Mouse (Mus musculus): ENCODE measurements at regions not wholly inside any gene's neighbourhood (a gene's known extent, or its start where the extent isn't known, plus 50 kb on each side); places are given as distances from the start of the nearest gene placed in this dataset.

- DNase-seq (ENCODE audit: low read depth, low spot score), result no peak
These were observed 54.9 kb upstream of the Shb start for GRCm38 (mm10) chr4:45587202-45587601.

GRCm38 (mm10) chr4:45586310-45586709 lies 54.0 kb upstream of the Shb start:
- DNase-seq (ENCODE audit: low read depth, low spot score), result peak; percentile 12

GRCm38 (mm10) chr4:45585188-45585820 lies 53.0 kb upstream of the Shb start:
- DNase-seq (ENCODE audit: low read depth, low spot score), result no peak

- DNase-seq (ENCODE audit: low read depth, low spot score), result no peak
These were observed 51.7 kb upstream of the Shb start for GRCm38 (mm10) chr4:45583966-45584365.

GRCm38 (mm10) chr4:45582496-45582895 lies 50.2 kb upstream of the Shb start:
- no peak for DNase-seq (ENCODE audit: low read depth, low spot score)

Data from CD4-positive helper T cell, adult 2 months (primary cell).